Mouse (Mus musculus) hindbrain, embryonic 12.5 days (tissue): Measurements from ENCODE around the gene Ugt1a9. TPM values are rescaled to one million over a fixed set of nuclear protein-coding genes. Genes with fewer than 3 reads are reported as not detected.
A peak's percentile ranks its signal among the peaks of the same experiment; 100 is the strongest.

ENCODE experiments used
- ATAC-seq: fragments of 200-750 bp; cut with Nextera tagmentation; 2 replicates; pipeline ENCODE4 v1.8.0; 2017; ENCODE audit warnings: moderate TSS enrichment; ENCODE audit not compliant: low FRiP score
- H3K27ac ChIP-seq: fragments of 300-500 bp; sonication (generic); 2 replicates; pipeline ENCODE4 v1.5.1; 2016; ENCODE audit warnings: mild to moderate bottlenecking
- H3K27me3 ChIP-seq: fragments of 300-500 bp; sonication (generic); 2 replicates; pipeline ENCODE4 v1.6.1; 2016; ENCODE audit warnings: mild to moderate bottlenecking
- H3K36me3 ChIP-seq: fragments of 300-500 bp; sonication (generic); 2 replicates; pipeline ENCODE4 v1.6.1; 2016; ENCODE audit warnings: mild to moderate bottlenecking
- H3K4me1 ChIP-seq: fragments of 300-500 bp; sonication (generic); 2 replicates; pipeline ENCODE4 v1.6.1; 2016
- H3K4me2 ChIP-seq: fragments of 300-500 bp; sonication (generic); replicated peaks from 2 replicates; pipeline ENCODE4 v1.6.1; 2016; ENCODE audit warnings: mild to moderate bottlenecking
- H3K4me3 ChIP-seq: fragments of 300-500 bp; sonication (generic); 2 replicates; pipeline ENCODE4 v1.5.1; 2016; ENCODE audit warnings: mild to moderate bottlenecking
- H3K9ac ChIP-seq: fragments of 300-500 bp; sonication (generic); 2 replicates; pipeline ENCODE4 v1.6.1; 2016; ENCODE audit warnings: mild to moderate bottlenecking, moderate library complexity
- H3K9me3 ChIP-seq: fragments of 300-500 bp; sonication (generic); replicated peaks from 2 replicates; pipeline ENCODE4 v1.6.1; 2016; ENCODE audit warnings: mild to moderate bottlenecking
- WGBS: fragments of 180-500 bp; shearing (Covaris S2); methylation state at CpG from one replicate; pipeline ENCODE4 v1.1.7; 2016; 5-methylcytosine and 5-hydroxymethylcytosine counted together
- polyA plus RNA-seq: library from polyadenylated mRNA; unstranded; fragments of >200 nt; fragmentation: Nextera tagmentation; extraction: Ambion mirVana; gene quantifications from 2 replicates; pipeline ENCODE4 v1.2.1, GENCODE M21; 2016

Gene Ugt1a9
- polyA plus RNA-seq, 1 experiment from 2014 or later = not detected

DNA sequence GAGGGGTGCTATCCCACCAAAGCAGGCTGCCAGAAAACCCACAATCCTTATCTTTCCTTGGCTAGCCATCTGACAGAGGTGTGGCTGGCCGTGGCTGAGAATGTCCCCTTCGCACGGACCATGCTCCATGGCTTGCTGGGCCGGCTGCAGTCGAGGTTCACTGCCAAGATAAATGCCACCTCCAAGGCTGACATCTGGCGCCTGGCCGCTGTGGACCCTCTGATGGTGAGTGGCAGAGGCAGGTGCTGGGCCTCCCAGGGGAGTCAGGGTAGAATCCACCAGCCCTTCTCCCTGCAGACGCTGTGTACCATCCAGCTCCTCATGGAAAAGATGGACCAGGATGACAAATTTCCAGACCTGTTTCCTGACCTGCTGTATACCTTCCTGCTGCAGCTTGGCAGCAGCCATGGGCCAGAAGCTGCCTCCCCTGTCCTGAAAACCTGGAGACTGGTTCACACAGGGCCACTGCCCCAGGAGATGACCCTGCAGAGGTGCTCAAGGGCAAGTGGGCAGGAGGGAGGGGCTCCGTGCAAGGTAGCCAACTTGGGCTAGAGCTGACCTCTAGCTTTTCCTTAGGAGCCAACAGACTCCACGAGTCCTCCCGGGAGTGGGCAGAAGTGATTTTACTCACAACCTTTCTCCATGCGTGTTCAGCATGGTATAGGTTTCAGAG lies 184.3 kb downstream of the Ugt1a9 start:
- H3K4me3 ChIP-seq = no peak overlapping the region
- H3K36me3 ChIP-seq = peaks cover 7% of the 10 kb centered on the region
- WGBS = 86% methylated on average over 12 of the region's 12 CpGs
- H3K9me3 ChIP-seq = peaks cover 87% of the 10 kb centered on the region
- no peak overlapping the region for H3K27ac ChIP-seq
- no peaks in the 10 kb centered on the region for H3K4me1 ChIP-seq
- peak; percentile 2; the same call in 1 of the 2 replicates for ATAC-seq
- no peak overlapping the region for H3K4me2 ChIP-seq
- H3K27me3 ChIP-seq = no peaks in the 10 kb centered on the region
- no peak overlapping the region for H3K9ac ChIP-seq

DNA sequence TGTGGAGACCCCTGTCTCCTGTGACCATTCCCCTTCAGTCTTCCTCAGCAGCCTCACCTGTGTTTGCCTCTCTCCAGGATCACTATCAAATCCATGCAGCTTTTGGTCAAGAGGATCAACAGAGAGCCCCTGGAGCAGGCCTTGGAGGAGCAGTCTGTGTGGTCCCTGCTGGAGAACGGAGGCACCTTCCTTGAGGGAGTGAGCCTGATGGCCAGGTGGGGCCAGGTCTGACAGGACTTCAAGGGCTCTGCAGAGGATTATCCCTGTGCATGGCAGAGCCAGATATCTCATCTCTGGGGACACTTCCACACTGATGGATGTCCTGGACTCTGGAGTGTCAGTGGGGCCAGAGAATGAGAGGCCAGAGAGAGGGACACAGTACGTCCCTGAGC lies 184.9 kb downstream of the Ugt1a9 start:
- Histone ChIP-seq H3K4me2 (no peak overlapping the region), H3K27ac (no peak overlapping the region), H3K36me3 (peaks cover 13% of the 10 kb centered on the region), H3K4me3 (no peak overlapping the region), H3K4me1 (no peaks in the 10 kb centered on the region), H3K9me3 (peaks cover 86% of the 10 kb centered on the region), H3K9ac (no peak overlapping the region), H3K27me3 (no peaks in the 10 kb centered on the region)
- peak; percentile 3; the same call in 1 of the 2 replicates for ATAC-seq
- 55% methylated on average over 2 of the region's 2 CpGs for WGBS

DNA sequence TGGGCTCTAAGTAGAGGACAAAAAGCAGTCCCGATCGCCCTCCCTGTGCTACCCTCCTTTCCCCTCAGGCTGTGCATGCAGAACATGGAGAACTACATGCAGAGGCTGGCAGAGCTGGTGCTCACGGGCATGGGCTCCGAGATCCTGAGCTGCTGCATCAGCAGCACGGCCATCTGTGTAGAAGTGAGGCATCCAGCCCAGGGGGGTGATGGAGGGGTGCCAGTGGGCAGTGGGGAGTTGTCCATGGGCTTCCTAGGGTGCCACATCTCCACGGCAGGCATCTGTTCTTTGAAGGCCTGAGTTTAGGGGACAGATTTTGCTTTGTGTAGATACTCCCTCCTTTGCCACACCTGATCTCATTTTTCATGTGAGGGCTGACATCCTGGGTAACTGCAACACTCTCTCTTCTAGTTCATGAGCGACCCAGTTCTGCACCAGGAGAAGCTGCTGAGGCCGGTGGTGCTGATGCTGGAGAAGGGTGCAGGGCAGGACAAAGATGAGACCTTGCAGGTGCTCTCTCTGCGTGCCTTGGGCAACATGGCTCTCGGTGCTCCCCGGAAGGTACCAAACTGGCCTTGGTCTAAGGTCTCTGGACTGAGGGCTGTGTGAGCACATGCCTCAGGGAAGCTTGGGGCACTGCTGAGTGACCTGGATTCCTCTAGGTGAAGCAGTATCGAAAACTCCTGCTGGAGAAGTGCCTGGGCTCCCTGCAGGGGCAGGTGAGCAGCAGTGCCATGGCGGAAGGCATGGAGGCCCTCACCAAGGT lies 185.6 kb downstream of the Ugt1a9 start:
- H3K4me2 ChIP-seq = no peak overlapping the region
- H3K36me3 ChIP-seq = peaks cover 20% of the 10 kb centered on the region
- H3K9me3 ChIP-seq = peaks cover 79% of the 10 kb centered on the region
- H3K27me3 ChIP-seq = no peaks in the 10 kb centered on the region
- no peaks in the 10 kb centered on the region for H3K4me1 ChIP-seq
- H3K9ac ChIP-seq = no peak overlapping the region
- no peak overlapping the region for H3K27ac ChIP-seq
- no peak overlapping the region for H3K4me3 ChIP-seq
- WGBS = 82% methylated on average over 13 of the region's 13 CpGs
- no peak for ATAC-seq

DNA sequence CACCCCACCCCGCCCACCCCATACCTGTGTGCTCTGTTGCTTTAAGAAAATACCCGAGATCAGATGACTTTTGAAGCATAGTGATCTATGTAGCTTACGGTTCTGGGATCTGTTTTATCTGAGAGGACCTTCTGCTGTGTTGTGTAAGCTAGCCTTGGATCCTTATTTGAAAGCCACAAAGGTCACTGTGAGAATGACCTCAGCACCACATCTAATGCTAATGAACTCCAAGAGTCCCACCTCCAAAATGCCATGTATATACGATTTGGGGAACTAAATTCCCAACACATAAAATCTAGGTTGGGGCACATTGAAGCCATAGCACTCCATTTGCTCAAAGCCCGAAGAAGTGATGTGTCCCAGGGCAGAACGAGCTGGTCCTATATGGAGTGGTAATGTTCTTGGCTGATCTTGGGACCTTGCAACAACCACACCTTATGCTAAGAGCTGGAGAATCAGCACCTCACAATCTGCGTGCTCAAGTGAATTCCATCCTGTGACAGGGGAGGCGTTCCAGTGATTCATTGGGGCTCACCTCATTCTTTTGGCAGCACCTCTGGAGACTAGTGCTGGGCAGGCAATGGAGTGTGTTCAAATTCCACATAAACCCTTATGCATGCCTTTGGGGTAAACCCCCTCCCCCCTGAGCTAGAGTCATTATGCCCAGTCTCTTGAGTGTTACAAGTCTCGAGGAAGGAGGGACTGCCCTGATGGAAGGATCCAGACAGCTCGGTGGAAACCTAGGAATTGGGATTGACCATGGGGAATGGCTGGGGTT lies 186.5 kb downstream of the Ugt1a9 start:
- Histone ChIP-seq H3K27ac (no peak overlapping the region), H3K4me2 (no peak overlapping the region), H3K9me3 (peaks cover 78% of the 10 kb centered on the region), H3K4me3 (no peak overlapping the region), H3K4me1 (no peaks in the 10 kb centered on the region), H3K27me3 (no peaks in the 10 kb centered on the region), H3K36me3 (peaks cover 28% of the 10 kb centered on the region), H3K9ac (no peak overlapping the region)
- no peak for ATAC-seq
- WGBS = 80% methylated on average over 10 of the region's 10 CpGs

DNA sequence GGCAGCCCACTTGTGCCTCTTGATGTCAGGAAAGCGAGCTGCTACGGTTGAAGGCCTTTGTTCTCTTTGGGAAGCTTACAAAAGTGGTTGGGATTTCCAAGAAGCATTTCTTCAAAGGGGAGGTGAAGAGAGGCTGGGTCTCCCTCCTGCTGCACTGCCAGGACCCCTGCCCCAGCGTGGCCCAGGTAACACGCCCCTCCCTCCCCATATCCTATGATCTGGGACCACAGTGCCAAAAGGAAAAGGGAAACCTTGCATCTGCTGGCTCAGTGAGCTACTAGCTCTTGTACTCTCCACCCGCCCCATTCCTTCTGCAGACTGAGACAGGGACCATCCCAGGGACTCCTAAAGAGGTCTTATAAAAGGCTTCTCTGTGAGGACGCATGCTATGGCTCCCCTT lies 187.1 kb downstream of the Ugt1a9 start:
- Histone ChIP-seq H3K36me3 (peaks cover 34% of the 10 kb centered on the region), H3K27ac (no peak overlapping the region), H3K27me3 (no peaks in the 10 kb centered on the region), H3K4me1 (no peaks in the 10 kb centered on the region), H3K4me2 (no peak overlapping the region), H3K9ac (no peak overlapping the region), H3K4me3 (no peak overlapping the region), H3K9me3 (peaks cover 71% of the 10 kb centered on the region)
- 81% methylated on average over 6 of the region's 6 CpGs for WGBS
- no peak for ATAC-seq

DNA sequence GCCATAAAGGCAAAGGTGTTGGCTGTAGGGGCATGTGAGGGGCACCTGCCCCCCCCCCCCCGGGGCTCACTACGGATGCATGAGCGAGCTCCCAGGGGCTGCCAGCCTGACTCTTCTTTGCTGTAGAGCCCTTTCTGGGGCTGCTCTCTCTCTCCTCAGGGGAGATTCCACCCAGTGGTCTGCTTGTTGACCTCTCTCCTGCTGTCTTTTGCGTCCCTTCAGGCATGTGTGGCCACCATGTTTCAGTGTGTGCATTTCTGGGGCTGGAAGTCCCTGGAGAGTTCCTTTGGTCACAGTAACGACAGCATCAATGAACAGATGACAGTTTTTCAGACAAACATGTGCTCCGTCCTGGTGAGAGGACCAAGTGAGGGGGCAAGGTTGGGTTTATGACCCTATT lies 187.8 kb downstream of the Ugt1a9 start:
- Histone ChIP-seq H3K27ac (no peak overlapping the region), H3K27me3 (no peaks in the 10 kb centered on the region), H3K36me3 (peaks cover 41% of the 10 kb centered on the region), H3K9me3 (peaks cover 66% of the 10 kb centered on the region), H3K4me3 (no peak overlapping the region), H3K9ac (no peak overlapping the region), H3K4me1 (no peaks in the 10 kb centered on the region), H3K4me2 (no peak overlapping the region)
- WGBS = 65% methylated on average over 6 of the region's 6 CpGs
- ATAC-seq = no peak

DNA sequence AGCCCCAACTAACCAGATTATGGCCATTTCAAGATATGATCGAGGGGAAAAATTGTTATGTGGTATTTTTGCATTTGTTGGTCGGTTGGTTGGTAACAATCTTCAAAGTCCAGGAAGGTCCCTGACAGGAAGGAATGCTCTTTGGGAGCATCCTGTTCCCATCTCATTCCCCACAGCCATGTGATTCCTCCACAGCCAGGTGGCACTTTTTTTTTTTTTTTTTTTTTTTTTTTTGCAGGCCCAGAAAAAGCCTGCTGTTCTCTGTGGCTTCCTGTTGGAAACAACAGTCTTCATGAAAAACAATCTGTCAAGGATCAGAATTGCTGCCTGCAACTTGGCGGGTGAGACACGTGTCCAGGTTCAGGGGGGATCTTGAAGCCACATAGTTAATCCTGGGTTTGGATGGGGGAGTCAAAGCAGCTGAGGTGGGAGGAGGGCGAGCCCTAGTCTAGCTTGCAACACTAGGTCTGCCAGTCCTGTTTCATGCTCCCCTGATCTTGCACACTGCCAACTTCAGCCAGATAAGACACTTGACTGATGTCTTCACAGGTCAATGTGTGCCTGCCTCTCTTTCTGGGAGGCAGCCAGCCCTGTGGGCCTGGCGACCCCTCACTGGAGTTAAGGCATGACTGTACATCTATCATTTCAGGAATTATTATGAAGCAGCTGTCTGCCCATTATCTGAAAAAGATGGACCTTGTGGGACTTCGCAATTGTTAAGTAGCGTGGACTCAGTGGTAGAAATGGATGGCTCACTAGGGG lies 188.5 kb downstream of the Ugt1a9 start:
- Histone ChIP-seq H3K9ac (no peak overlapping the region), H3K4me1 (no peaks in the 10 kb centered on the region)

DNA sequence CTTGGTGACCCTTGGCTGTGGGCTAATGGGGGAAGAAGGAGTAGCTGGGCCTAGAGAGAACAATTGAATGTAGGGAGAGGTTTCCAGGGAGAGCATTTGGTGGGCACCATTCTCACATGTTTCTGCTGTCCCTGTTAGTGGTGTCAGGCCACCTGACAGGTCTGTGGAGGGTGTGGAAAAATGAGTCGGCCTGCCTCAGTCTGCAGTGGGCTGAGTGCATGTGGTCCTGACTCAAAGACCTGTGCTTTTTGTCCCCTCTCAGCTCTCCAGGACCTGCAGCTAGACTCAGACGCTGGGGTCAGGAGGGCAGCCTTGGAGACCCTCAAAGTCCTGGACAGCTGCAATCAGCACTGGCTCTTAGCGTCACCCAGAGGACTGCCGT lies 189.0 kb downstream of the Ugt1a9 start:
- Histone ChIP-seq H3K4me2 (no peak overlapping the region), H3K27me3 (no peaks in the 10 kb centered on the region), H3K4me3 (no peak overlapping the region), H3K27ac (no peak overlapping the region), H3K9me3 (peaks cover 61% of the 10 kb centered on the region), H3K4me1 (no peaks in the 10 kb centered on the region), H3K36me3 (peaks cover 54% of the 10 kb centered on the region), H3K9ac (no peak overlapping the region)
- 77% methylated on average over 4 of the region's 4 CpGs for WGBS
- 0 out of 2 replicates have a peak, but pooled peaks have one; percentile 1 for ATAC-seq

More for the DNA sequence above, 188.5 kb downstream of the Ugt1a9 start:
- no peak overlapping the region for H3K27ac ChIP-seq
- no peak overlapping the region for H3K4me2 ChIP-seq
- H3K36me3 ChIP-seq = peaks cover 48% of the 10 kb centered on the region
- H3K4me3 ChIP-seq = no peak overlapping the region
- peaks cover 67% of the 10 kb centered on the region for H3K9me3 ChIP-seq
- H3K27me3 ChIP-seq = no peaks in the 10 kb centered on the region
- ATAC-seq = 0 out of 2 replicates have a peak, but pooled peaks have one; percentile 0
- WGBS = 77% methylated on average over 8 of the region's 8 CpGs

DNA sequence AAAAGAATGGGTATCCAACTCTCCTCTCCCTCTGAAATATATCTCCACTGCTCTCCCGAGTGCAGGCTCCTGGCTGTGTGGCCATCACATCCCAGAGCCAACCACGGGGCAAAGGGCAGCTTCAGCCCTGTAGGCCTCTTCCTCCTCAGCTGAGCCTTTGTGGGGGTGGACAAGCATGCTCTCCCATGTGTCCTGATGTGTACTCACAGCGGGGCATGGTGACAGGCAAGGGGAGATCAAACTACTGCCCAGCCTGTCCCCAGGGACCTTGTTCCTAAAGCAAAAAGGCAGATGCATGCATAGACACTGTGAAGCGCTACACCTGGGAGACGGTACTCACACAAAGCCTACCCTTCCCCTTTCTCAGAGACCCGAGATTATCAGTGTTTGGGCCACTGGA lies 189.5 kb downstream of the Ugt1a9 start:
- Histone ChIP-seq H3K4me3 (no peak overlapping the region), H3K27ac (no peak overlapping the region), H3K36me3 (peaks cover 58% of the 10 kb centered on the region), H3K9ac (no peak overlapping the region), H3K27me3 (no peaks in the 10 kb centered on the region), H3K4me1 (no peaks in the 10 kb centered on the region), H3K4me2 (no peak overlapping the region), H3K9me3 (peaks cover 58% of the 10 kb centered on the region)
- 81% methylated on average over 6 of the region's 6 CpGs for WGBS
- ATAC-seq = peak; percentile 2; the same call in 1 of the 2 replicates

DNA sequence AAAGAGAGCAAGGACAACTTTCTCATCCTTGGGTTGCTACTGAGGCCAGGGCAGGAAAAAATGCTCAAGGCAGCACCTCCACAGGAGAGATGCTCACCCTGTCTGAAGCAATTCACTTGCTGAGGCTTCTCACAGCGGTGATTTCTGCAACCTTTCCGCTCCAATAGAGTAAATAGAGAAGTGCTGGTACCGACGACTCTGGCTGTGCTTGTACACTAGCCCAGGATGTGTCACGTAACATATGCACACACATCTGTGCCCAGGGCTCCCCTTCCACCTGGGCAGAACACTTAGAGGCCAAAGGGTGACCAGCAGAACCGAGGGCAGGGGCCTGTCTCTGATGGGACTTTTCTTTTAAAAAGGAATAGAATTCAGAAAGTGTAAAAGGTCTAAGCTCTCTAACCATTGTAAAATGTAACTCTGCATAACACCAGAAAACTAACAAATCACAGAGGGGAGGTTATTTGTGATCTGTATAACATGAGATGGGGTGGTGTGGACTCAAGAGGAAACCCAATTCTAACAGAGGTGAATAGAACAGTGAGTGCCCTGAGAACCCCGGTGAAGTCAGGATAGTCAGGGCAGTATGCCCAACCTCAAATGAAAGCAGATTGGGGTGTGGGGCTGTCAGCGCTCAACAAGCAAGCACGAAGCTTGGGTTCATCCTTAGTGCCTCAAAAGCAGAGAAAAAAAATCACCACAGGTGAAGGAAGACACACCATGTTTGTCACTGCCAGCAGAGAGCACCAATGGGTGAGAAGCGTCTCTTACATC lies 190.2 kb downstream of the Ugt1a9 start:
- H3K9ac ChIP-seq = no peak overlapping the region
- H3K4me1 ChIP-seq = no peaks in the 10 kb centered on the region
- H3K27ac ChIP-seq = no peak overlapping the region
- H3K27me3 ChIP-seq = no peaks in the 10 kb centered on the region
- WGBS = 84% methylated on average over 10 of the region's 10 CpGs
- H3K36me3 ChIP-seq = peaks cover 65% of the 10 kb centered on the region
- H3K9me3 ChIP-seq = peaks cover 57% of the 10 kb centered on the region
- no peak overlapping the region for H3K4me2 ChIP-seq
- ATAC-seq = no peak
- no peak overlapping the region for H3K4me3 ChIP-seq

DNA sequence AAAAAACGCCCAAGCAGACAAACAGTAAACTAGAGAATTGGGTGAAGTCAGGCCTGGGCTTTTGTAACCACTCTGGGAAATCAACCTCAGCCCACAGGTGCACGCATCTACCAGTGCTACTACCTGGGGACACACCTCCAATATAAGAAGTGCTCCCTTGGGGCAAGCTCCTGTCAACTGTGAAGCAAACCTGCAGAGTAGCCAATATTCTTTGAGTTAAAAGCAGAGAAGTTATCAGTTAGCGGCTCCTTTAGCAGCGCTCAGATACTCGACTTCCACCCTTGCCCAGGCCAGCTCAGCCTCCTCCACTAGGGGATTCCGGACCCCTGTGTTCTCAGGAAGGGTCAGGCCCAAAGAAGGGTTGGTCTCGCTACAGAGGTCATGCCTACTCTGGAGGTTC lies 191.1 kb downstream of the Ugt1a9 start:
- no peak overlapping the region for H3K4me3 ChIP-seq
- no peak overlapping the region for H3K27ac ChIP-seq
- H3K27me3 ChIP-seq = no peaks in the 10 kb centered on the region
- H3K4me1 ChIP-seq = no peaks in the 10 kb centered on the region
- H3K4me2 ChIP-seq = no peak overlapping the region
- WGBS = 85% methylated on average over 7 of the region's 7 CpGs
- H3K9ac ChIP-seq = no peak overlapping the region
- peaks cover 74% of the 10 kb centered on the region for H3K36me3 ChIP-seq
- no peak for ATAC-seq
- peaks cover 48% of the 10 kb centered on the region for H3K9me3 ChIP-seq
